Mouse (Mus musculus): Measurements from ENCODE around the gene Hist2h3c1.

GRCm38 (mm10) chr3:96255926-96256593 is 9.6 kb downstream of the Hist2h3c1 start:
- TF ChIP-seq ZNF384 (IDR thresholded peaks at IDR 0.05; ENCODE audit: low read depth, low read length) (no peak), ZC3H11A (IDR thresholded peaks at IDR 0.05; ENCODE audit: borderline replicate concordance, low read depth, low read length) (no peak)
